Mouse (Mus musculus) midbrain, embryonic 10.5 days (tissue): ENCODE results near the gene Frs2. TPM values are rescaled to one million over a fixed set of nuclear protein-coding genes. Genes with fewer than 3 reads are reported as not detected.
"Not testable (repeated sequence)": the region's sequence is repeated elsewhere in the genome, so short reads cannot be mapped to it uniquely, and the experiment has no call there.

ENCODE experiments used
- DNase-seq: peaks from one replicate; pipeline ENCODE4 v3.0.0-alpha.2; 2017; ENCODE audit warnings: low spot score
- H3K27ac ChIP-seq: fragments of 300-500 bp; sonication (generic); replicated peaks from 2 replicates; pipeline ENCODE4 v1.5.1; 2016; ENCODE audit warnings: mild to moderate bottlenecking
- H3K27me3 ChIP-seq: fragments of 300-500 bp; sonication (generic); 2 replicates; pipeline ENCODE4 v1.6.1; 2016; ENCODE audit warnings: low read depth, mild to moderate bottlenecking; ENCODE audit not compliant: poor library complexity, severe bottlenecking
- H3K36me3 ChIP-seq: fragments of 300-500 bp; sonication (generic); 2 replicates; pipeline ENCODE4 v1.6.1; 2016; ENCODE audit warnings: mild to moderate bottlenecking, moderate library complexity
- H3K4me1 ChIP-seq: fragments of 300-500 bp; sonication (generic); 2 replicates; pipeline ENCODE4 v1.6.1; 2016
- H3K4me3 ChIP-seq: fragments of 300-500 bp; sonication (generic); 2 replicates; pipeline ENCODE4 v1.5.1; 2016; ENCODE audit warnings: mild to moderate bottlenecking, moderate library complexity
- H3K9me3 ChIP-seq: fragments of 300-500 bp; sonication (generic); replicated peaks from 2 replicates; pipeline ENCODE4 v1.6.1; 2016; ENCODE audit warnings: mild to moderate bottlenecking
- WGBS: fragments of 180-500 bp; shearing (Covaris S2); methylation state at CpG from one replicate; pipeline ENCODE4 v1.1.7; 2016; 5-methylcytosine and 5-hydroxymethylcytosine counted together
- polyA plus RNA-seq: library from polyadenylated mRNA; unstranded; fragments of >200 nt; fragmentation: Nextera tagmentation; extraction: Ambion mirVana; gene quantifications from 2 replicates; pipeline ENCODE4 v1.2.1, GENCODE M21; 2016

The Frs2 gene
- polyA plus RNA-seq, 1 experiment from 2014 or later, result 16.0 TPM

DNA sequence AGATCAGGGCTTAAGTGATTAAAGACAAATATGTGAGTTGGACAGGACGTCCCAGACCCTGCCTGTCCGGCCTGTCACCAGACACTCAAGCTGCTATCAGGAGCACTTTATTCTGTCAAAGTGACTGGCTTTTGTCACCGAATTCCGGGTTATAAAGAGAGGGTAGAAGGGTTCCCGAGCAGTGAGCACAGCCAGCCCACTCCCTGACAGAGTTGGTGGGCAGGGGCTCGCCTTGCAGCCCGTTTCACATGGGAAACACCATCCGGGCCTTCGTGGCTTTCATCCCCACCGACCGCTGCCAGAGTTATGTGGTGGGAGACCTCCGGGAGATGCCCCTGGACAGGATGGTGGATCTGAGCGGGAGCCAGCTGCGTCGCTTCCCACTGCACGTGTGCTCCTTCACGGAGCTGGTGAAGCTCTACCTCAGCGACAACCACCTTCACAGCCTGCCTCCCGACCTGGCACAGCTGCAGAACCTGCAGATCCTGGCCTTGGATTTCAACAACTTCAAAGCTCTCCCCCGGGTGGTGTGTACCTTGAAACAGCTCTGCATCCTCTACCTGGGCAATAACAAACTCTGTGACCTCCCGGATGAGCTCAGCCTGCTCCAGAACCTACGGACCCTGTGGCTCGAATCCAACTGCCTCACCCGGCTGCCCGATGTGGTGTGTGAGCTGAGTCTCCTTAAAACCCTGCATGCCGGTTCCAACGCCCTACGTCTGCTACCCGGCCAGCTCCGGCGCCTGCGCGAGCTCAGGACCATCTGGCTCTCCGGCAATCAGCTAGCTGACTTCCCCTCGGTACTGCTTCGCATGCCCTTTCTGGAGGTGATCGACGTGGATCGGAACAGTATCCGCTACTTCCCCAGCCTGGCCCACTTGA lies 102.9 kb downstream of the Frs2 start, which contains the start of gene Lrrc10:
Gene Lrrc10, plus strand, starts transcription at position 167 of the 882 bp plus-strand sequence.
- WGBS, result 53% methylated on average over 40 of the region's 40 CpGs
- no peaks in the 10 kb centered on the region for H3K9me3 ChIP-seq
- H3K27ac ChIP-seq, result peak within 1 kb of the TSS; percentile 14; the same call in 1 of the 2 replicates
- DNase-seq, result no peak
- H3K36me3 ChIP-seq, result peaks cover 23% of the 10 kb centered on the region
- H3K4me3 ChIP-seq, result peak within 1 kb of the TSS; percentile 14
- H3K27me3 ChIP-seq, result peaks cover 3% of the 10 kb centered on the region; the same call in 1 of the 2 replicates
- H3K4me1 ChIP-seq, result peaks cover 29% of the 10 kb centered on the region

DNA sequence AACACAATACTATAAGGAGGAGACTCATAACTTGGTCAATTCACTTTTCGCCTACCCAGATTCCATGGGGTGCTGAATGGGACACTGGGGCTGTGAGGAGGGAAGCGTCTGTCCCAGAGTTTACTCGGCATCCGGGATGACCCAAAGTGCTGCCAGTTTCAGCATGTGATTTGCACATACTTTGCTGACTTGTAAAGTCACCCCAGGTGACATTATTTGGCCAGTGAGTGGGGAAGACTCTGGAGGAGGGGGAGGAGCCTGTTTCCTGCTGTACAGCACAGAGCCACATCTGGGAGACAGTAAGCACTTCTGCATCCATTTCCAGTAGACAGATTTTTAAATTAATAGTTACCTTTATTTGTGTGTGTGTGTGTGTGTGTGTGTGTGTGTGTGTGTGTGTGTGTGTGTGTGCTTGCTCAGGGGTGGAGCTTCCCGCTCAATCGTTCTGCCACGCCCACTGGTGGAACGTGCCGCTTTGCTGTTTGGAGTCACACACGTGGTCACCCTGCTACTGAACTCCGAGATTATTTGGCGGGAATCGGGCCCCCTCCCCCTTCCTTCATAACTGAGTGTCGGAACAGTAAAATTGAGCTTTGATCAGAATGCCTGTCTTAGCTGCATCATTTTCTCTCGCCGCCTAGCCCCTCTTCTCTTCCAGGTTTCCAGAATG lies 104.7 kb downstream of the Frs2 start:
- H3K27me3 ChIP-seq, H3K4me3 ChIP-seq, H3K9me3 ChIP-seq, H3K27ac ChIP-seq, H3K36me3 ChIP-seq, DNase-seq: not testable (repeated sequence)
- 56% methylated on average over 16 of the region's 16 CpGs for WGBS
- H3K4me1 ChIP-seq, result peaks cover 29% of the 10 kb centered on the region

DNA sequence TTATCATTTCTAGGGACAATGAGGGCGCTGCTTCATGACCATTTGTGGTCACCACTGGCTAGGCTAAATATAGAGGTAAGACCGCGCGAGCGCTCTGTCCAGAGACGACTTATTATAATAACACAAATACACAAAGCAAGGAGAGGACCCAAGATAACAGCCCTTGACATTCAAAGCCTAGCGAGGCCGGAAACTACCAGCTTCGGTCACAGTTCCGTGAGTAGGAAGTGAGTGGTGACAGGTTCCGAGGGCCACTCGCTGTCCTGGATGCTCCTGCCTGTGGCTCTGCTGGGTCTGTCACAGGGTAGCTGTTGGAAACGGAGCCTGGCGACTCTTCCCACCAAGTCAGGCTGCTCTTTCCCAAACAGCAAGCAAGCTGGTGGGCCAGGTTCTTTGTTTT lies 106.0 kb downstream of the Frs2 start:
- no peak overlapping the region for H3K4me3 ChIP-seq
- H3K27ac ChIP-seq, result no peak overlapping the region
- peaks cover 3% of the 10 kb centered on the region; the same call in 1 of the 2 replicates for H3K27me3 ChIP-seq
- DNase-seq, result no peak
- no peaks in the 10 kb centered on the region for H3K36me3 ChIP-seq
- H3K4me1 ChIP-seq, result peaks cover 29% of the 10 kb centered on the region
- H3K9me3 ChIP-seq, result no peaks in the 10 kb centered on the region
- 89% methylated on average over 14 of the region's 14 CpGs for WGBS

DNA sequence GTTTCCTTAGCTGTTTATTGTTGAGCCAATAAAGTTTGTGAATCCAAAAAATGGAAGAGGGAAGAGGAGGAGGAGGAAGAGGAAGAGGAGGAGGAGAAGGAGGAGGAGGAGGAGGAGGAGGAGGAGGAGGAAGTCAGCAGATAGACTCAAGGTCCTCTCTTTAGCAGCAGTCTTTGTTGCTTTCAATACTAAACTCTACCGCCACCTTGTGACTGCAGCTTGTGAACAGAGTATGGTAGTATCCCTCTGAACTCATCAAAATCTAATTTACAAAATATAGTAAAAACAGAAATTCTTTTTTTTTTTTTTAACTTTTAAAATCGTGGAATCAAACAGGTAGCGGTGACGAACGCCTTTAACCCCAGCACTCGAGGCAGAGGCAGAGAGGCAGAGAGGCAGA lies 108.0 kb downstream of the Frs2 start:
- Histone ChIP-seq H3K9me3 (no peaks in the 10 kb centered on the region), H3K4me3 (no peak overlapping the region), H3K4me1 (peaks cover 15% of the 10 kb centered on the region), H3K36me3 (no peaks in the 10 kb centered on the region), H3K27me3 (peaks cover under 1% of the 10 kb centered on the region; the same call in 1 of the 2 replicates), H3K27ac (no peak overlapping the region)
- WGBS, result 79% methylated on average over 6 of the region's 6 CpGs
- DNase-seq, result no peak

DNA sequence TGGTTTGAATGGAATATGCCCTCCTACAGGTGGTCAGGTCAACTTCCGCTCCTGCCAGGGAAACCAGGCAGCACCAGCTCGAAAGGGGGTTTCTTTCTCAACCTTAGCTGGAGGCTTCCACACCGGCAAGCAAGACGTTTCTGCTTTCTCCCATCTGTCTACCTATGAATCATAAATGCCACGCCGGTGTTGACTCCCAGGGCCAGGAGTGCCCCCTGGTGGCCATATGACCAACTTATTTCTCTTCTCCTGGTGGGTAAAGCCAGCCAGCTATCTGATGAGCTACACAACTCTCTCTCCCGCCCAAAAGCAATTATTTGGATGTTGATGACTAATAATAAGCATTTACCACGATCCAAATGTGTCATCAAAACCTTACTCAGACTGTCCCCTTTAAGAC lies 114.5 kb downstream of the Frs2 start:
- Histone ChIP-seq H3K27ac (no peak overlapping the region), H3K9me3 (no peaks in the 10 kb centered on the region), H3K27me3 (no peaks in the 10 kb centered on the region), H3K4me1 (peaks cover 6% of the 10 kb centered on the region), H3K36me3 (no peaks in the 10 kb centered on the region), H3K4me3 (no peak overlapping the region)
- 37% methylated on average over 8 of the region's 8 CpGs for whole genome bisulfite sequencing
- peak; percentile 77 for DNase-seq

DNA sequence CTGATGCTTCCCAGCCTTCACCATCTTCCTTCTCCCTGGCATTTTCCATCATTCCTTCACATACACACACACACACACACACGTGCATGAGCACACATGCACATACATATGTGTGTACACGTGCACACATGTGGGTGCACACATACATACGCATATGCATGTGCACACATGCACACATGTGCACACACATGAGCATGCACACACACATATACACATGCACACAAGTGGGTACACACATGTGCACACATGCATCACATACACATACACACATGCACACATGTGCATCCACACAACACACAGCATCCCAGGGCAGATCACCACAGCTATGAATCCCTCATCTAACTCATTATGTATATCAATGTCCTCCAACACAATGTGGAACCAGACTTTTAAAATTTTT lies 117.2 kb downstream of the Frs2 start:
- Histone ChIP-seq H3K4me3 (no peak overlapping the region), H3K4me1 (peaks cover 11% of the 10 kb centered on the region), H3K36me3 (no peaks in the 10 kb centered on the region), H3K27ac (no peak overlapping the region), H3K9me3 (no peaks in the 10 kb centered on the region), H3K27me3 (0 out of 2 replicates have a peak, but pooled peaks cover under 1% of the 10 kb centered on the region)
- 86% methylated on average over 3 of the region's 3 CpGs for WGBS
- no peak for DNase-seq

DNA sequence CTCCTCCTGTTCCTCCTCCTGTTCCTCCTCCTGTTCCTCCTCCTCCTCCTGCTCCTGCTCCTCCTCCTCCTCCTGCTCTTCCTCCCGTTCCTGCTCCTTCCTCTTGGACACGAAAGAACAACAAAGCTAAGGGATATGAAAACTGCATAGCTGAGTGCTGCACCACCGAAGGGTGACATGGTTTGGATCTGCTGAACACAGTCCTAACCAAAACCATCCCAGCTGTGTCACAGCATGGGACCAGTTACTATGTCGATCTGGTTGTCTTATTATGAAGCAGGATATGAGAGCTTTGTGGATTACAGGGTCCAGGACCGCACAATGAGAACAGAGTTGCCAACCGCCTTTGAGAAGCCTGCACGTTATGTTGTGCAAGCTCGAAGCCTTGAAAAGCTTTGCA lies 122.2 kb downstream of the Frs2 start:
- Histone ChIP-seq H3K9me3 (no peaks in the 10 kb centered on the region), H3K4me1 (peaks cover 19% of the 10 kb centered on the region), H3K36me3 (no peaks in the 10 kb centered on the region), H3K27ac (no peak overlapping the region), H3K4me3 (no peak overlapping the region), H3K27me3 (peaks cover 35% of the 10 kb centered on the region)
- 82% methylated on average over 8 of the region's 8 CpGs for WGBS
- DNase-seq, result no peak

DNA sequence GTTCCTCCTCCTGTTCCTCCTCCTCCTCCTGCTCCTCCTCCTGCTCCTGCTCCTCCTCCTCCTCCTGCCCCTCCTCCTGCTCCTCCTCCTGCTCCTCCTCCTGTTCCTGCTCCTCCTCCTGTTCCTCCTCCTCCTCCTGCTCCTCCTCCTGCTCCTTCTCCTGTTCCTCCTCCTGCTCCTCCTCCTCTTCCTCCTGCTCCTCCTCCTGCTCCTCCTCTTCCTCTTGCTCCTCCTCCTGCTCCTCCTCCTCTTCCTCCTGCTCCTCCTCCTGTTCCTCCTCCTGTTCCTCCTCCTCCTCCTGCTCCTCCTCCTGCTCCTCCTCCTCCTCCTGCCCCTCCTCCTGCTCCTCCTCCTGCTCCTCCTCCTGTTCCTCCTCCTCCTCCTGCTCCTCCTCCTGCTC lies 122.6 kb downstream of the Frs2 start:
- H3K9me3 ChIP-seq, H3K4me3 ChIP-seq, H3K27ac ChIP-seq, DNase-seq, H3K36me3 ChIP-seq: not testable (repeated sequence)
- Histone ChIP-seq H3K27me3 (peaks cover 35% of the 10 kb centered on the region), H3K4me1 (peaks cover 23% of the 10 kb centered on the region)

DNA sequence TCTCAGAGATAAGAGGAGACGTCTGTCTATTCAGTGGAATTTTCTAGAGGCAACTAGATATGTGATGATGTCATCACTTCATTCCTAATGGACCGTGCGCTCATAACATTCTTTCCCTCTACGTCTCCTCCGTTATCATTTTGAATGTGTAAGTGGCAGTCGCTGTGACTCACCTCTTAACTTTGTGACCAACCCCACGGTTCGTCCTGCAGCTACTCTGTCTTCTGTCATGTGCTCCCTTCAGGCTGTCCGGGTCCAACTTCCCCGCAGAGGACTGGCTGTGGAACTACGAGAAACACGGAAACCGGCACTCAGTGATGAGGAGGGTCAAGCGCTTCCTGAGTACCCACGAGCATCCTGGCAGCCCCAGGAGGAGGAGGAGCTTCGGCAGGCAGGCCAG lies 124.6 kb downstream of the Frs2 start:
- Histone ChIP-seq H3K27me3 (peaks cover 38% of the 10 kb centered on the region), H3K4me3 (peak overlapping the region; percentile 9; the same call in 1 of the 2 replicates), H3K36me3 (no peaks in the 10 kb centered on the region), H3K27ac (no peak overlapping the region), H3K9me3 (no peaks in the 10 kb centered on the region), H3K4me1 (peaks cover 31% of the 10 kb centered on the region)
- 71% methylated on average over 16 of the region's 16 CpGs for WGBS
- DNase-seq, result no peak

DNA sequence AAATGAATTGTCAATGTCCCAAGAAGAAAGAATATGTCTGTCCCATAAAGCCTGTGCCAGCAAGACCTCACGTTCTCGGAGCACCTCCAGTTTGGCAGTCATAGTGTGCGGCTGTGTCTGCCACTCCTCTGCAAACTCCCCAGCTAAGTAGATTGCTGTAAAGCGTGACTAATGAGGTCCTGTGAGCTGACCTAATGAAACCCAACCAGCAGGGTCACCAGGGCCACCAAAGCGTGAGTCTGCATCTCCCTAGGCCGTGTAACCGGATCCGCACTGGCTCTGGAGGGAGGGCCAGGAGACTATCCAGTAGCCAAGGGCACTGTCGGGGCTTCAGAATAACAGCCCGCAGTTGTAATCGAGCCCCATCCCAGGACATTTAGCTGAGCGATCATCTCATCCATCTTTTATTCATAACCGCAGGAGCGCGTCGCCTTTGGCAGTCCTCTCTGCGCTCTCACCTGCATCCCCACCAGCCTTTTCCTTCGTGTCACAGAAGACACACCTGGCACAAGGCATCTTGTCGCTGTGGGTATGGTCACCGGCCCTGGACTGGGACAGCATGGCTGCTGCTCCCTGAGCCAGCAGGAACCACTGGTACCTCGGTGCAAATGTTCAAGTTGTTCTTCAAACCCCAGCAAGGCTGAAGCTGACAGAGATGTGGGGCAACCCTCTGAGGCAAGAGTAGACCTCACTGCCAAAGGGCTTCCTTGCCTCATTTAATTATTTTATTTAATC lies 127.1 kb downstream of the Frs2 start:
- 23% methylated on average over 21 of the region's 21 CpGs for WGBS
- Histone ChIP-seq H3K36me3 (no peaks in the 10 kb centered on the region), H3K27me3 (peaks cover 38% of the 10 kb centered on the region), H3K4me1 (peaks cover 37% of the 10 kb centered on the region), H3K27ac (no peak overlapping the region), H3K9me3 (no peaks in the 10 kb centered on the region), H3K4me3 (no peak overlapping the region)
- peak; percentile 61 for DNase-seq
